ENCODE assay signal across 8 mouse cellular contexts in genomic region chr11:88618732-88619309, GRCm38 (mm10).
DNase-seq lines count a peak whose midpoint lies in the region; ATAC-seq and TF ChIP-seq lines count a peak whose summit lies in the region.

No protein-coding gene starts in this region.

- H3K9me3 ChIP-seq in heart, embryonic 11.5 days (replicated peaks; ENCODE audit: control insufficient read depth, low read length): no peaks in the 10 kb centered on the region
- no peaks in the 10 kb centered on the region for H3K9me3 ChIP-seq in stomach, embryonic 14.5 days (ENCODE audit: control insufficient read depth, low read depth, low read length)

- peak; percentile 72 for ATAC-seq in activated CD4-positive, CD25-positive, alpha-beta regulatory T cell, adult 4 months
- no peak for ATAC-seq in heart, embryonic 11.5 days (replicated peaks; ENCODE audit: insufficient number of reproducible peaks, low FRiP score, low TSS enrichment)
- ATAC-seq in stomach, embryonic 14.5 days (ENCODE audit: insufficient number of reproducible peaks, insufficient read depth, low FRiP score, low read depth): no peak

- no peak for TF ChIP-seq POLR2A in kidney, adult 2 months (IDR thresholded peaks at IDR 0.05; ENCODE audit: low read depth, low read length)

- H3K9ac ChIP-seq in heart, embryonic 11.5 days (ENCODE audit: low read depth, low read length): no peak overlapping the region
- H3K9ac ChIP-seq in stomach, embryonic 14.5 days (replicated peaks; ENCODE audit: low read depth, low read length): no peak overlapping the region

- DNase-seq in CD8-positive naive resting alpha-beta T cell, adult 2 months (ENCODE audit: low read depth in 2 of 2, low spot score in 2 of 2): peak; percentile 66 to 74
- peak; percentile 74 for DNase-seq in kidney, adult 2 months
- DNase-seq in lung, postnatal 25 days (ENCODE audit: low spot score): peak; percentile 66
- no peak for DNase-seq in right cerebral cortex, adult 2 months (ENCODE audit: low spot score in 2 of 2)
- DNase-seq in testis, postnatal 14 days (ENCODE audit: low spot score): no peak

- peaks cover 73% of the 10 kb centered on the region for H3K4me1 ChIP-seq in heart, embryonic 11.5 days (ENCODE audit: control insufficient read depth, insufficient read depth, low read length)
- peaks cover 69% of the 10 kb centered on the region for H3K4me1 ChIP-seq in kidney, adult 2 months (ENCODE audit: control insufficient read depth, insufficient read depth, low read length)
- peaks cover 51% of the 10 kb centered on the region for H3K4me1 ChIP-seq in stomach, embryonic 14.5 days (ENCODE audit: control insufficient read depth, insufficient read depth, low read length)

- no peaks in the 10 kb centered on the region for H3K36me3 ChIP-seq in heart, embryonic 11.5 days (ENCODE audit: control insufficient read depth, insufficient read depth, low read length)
- H3K36me3 ChIP-seq in kidney, adult 2 months (ENCODE audit: control insufficient read depth, insufficient read depth, low read length): no peaks in the 10 kb centered on the region
- no peaks in the 10 kb centered on the region for H3K36me3 ChIP-seq in stomach, embryonic 14.5 days (ENCODE audit: control insufficient read depth, insufficient read depth, low read length)

- no peak overlapping the region for H3K4me3 ChIP-seq in heart, embryonic 11.5 days (ENCODE audit: low read depth, low read length)
- no peak overlapping the region for H3K4me3 ChIP-seq in kidney, adult 2 months (ENCODE audit: insufficient read depth, low read depth, low read length)
- no peak overlapping the region for H3K4me3 ChIP-seq in stomach, embryonic 14.5 days (ENCODE audit: low read depth, low read length)

- WGBS in heart, embryonic 11.5 days (ENCODE audit: insufficient replicate concordance): 43% methylated on average over 9 of the region's 9 CpGs
- WGBS in kidney, adult 2 months: 13% methylated on average over 9 of the region's 9 CpGs
- WGBS in stomach, embryonic 14.5 days: 31% methylated on average over 9 of the region's 9 CpGs

- H3K4me2 ChIP-seq in heart, embryonic 11.5 days: no peak overlapping the region
- H3K4me2 ChIP-seq in stomach, embryonic 14.5 days (replicated peaks; ENCODE audit: low read depth, low read length): no peak overlapping the region

- H3K27me3 ChIP-seq in heart, embryonic 11.5 days (ENCODE audit: control insufficient read depth, insufficient read depth, low read length): no peaks in the 10 kb centered on the region
- H3K27me3 ChIP-seq in kidney, adult 2 months (replicated peaks; ENCODE audit: control insufficient read depth, insufficient read depth, low read length): no peaks in the 10 kb centered on the region
- no peaks in the 10 kb centered on the region for H3K27me3 ChIP-seq in stomach, embryonic 14.5 days (ENCODE audit: control insufficient read depth, insufficient read depth, low read length)

- peak overlapping the region; percentile 58; the same call in 1 of the 2 replicates for H3K27ac ChIP-seq in heart, embryonic 11.5 days (ENCODE audit: low read depth, low read length)
- peak overlapping the region; percentile 76 for H3K27ac ChIP-seq in kidney, adult 2 months (ENCODE audit: insufficient read depth, low read depth, low read length)
- H3K27ac ChIP-seq in stomach, embryonic 14.5 days (ENCODE audit: low read length): peak overlapping the region; percentile 22; the same call in 1 of the 2 replicates

- no peak; the same call in 1 of the 2 replicates for TF ChIP-seq CTCF in kidney, adult 2 months (conservative IDR thresholded peaks at IDR 0.05; ENCODE audit: insufficient read depth, insufficient read length, low read depth, low read length)

Comparison
In these comparisons a context has a peak if more than half of its experiments do, and no peak if none do; other contexts are left out.
1. DNase-seq: peak in CD8-positive naive resting alpha-beta T cell, adult 2 months (2 of 2), kidney, adult 2 months (single experiment) and lung, postnatal 25 days (single experiment); none in right cerebral cortex, adult 2 months (0 of 2) and testis, postnatal 14 days (single experiment).
2. H3K27ac ChIP-seq: peak in every context shown above with its lines; median percentile 76 in kidney, adult 2 months; 58 in heart, embryonic 11.5 days; 22 in stomach, embryonic 14.5 days.